Mouse (Mus musculus): ENCODE results near the gene Gpd2.

DNA sequence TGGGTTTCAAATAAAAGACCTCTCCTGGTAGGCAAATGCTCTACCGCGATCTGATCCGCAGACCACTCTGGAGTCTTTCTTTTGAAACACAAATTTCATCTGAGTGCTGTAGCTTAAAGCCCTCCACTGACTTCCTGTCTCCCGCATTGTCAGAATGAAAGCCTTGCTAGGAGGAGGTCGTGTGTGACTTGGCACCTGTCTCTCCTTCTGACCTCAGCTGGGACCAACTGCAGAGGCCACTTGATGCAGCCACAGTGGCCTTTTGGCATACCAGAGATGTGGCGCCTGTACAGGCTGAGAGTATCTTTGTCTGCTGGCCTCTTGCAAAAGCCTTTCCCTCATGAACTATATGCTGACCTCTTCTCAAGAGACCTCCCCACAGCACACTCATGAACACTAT is 19.0 kb downstream of the Gpd2 start:
- TF ChIP-seq CTCF (IDR thresholded peaks at IDR 0.05; ENCODE audit: extremely low read depth, insufficient read depth, insufficient read length, insufficient replicate concordance), result no peak
- no peak for TF ChIP-seq POLR2A (IDR thresholded peaks at IDR 0.05; ENCODE audit: low read depth, low read length)
